Mouse (Mus musculus) lung, postnatal 25 days (tissue): ENCODE measurements at regions not wholly inside any gene's neighbourhood (a gene's known extent, or its start where the extent isn't known, plus 50 kb on each side); places are given as distances from the start of the nearest gene placed in this dataset.
"Not testable (repeated sequence)": the region's sequence is repeated elsewhere in the genome, so short reads cannot be mapped to it uniquely, and the experiment has no call there.

Experiments used
- DNase-seq: peaks from one replicate; pipeline ENCODE4 v3.0.0; 2022; ENCODE audit warnings: low spot score

- no peak for DNase-seq
Observed at GRCm38 (mm10) chr15:52406156-52406885, 1478.4 kb upstream of the Gm7489 start.

DNA sequence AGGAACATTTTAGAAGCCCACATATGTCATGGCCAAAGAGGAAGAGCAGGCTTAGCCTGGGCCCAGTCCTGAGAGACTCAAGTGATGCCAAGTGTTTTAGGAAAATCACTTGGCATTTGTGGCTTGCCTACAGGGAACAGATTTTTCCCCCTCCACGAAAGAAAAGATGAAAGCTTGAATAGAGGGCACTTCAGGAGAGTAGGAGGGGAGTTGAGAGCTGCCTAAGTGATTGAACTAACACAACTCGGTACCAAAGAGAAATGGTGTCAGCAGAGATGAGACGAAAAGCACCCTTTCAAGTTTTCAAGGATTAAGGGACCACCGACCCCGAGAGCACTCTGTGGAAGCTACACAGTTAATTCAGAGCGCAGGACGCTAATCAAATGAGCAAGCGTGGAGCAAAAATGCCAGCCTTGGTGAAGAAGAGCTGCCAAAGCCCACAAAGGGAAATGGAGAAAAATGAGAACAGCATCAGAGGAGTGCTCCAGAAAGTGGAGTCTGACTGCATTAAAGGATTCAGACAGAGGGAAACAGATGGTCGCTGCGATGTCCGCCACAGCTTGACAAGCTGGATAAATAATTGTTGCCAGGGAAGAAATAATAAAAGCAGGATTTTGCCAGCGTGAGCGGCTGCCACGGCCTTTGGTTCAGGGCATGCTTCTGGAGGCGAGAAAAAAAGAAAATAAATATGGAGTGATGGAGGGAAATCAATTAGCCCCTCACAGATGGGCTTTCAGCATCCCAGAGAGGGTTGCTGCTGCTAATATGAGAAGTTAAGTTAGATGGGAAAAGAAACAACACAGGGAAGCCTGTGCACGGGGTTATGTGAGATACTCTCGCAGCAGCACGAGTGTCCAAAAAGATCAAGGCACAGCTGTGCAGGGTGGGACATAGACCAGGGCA is 1471.6 kb upstream of the Gm7489 start:
- DNase-seq = no peak

DNA sequence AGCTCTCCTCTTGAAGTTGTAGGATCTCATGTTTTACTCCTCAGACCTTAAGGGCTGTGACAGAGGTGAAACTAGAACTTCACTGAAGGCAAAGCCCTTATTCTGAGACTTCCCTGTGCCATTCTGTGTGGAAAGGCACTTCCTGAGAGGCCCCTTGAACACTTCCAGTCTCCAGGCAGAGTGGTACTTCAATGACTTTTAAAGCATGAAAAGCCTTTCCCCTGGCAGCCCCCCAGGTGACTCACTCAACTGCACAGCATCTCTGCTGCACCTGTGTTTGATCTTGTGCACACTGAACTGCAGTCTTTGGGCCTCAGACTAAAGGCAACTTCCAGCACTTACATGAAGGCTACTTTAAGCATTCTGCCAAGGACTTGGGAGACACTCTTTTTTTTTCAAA is 1458.7 kb upstream of the Gm7489 start:
- DNase-seq = peak; percentile 72

- DNase-seq = no peak
Observed at GRCm38 (mm10) chr15:52430491-52431158, 1454.1 kb upstream of the Gm7489 start.

GRCm38 (mm10) chr15:52433639-52434038 is 1451.1 kb upstream of the Gm7489 start:
- DNase-seq = no peak

GRCm38 (mm10) chr15:52438403-52438802 is 1446.3 kb upstream of the Gm7489 start:
- DNase-seq = no peak

DNA sequence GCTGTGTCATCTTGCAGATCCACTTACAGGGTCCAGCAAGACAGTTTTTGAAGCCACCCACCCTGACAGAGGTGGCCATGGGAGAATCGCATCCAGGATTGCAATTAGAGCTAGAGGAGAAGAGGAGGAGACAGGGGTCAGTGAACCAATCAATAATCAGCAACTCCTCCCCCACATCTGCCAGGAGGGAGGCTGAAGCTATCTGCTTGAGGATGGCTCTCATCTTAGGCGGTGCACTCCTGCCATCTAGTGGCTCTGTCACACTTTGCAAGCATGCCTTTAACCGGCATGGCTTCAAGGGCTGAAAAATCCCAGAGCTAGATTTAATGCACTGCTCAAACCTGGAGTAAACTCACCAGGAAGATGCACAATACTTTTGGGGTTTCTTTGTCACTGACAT is 1425.9 kb upstream of the Gm7489 start:
- DNase-seq = peak; percentile 67

- no peak for DNase-seq
Observed at GRCm38 (mm10) chr15:52459315-52459714, 1425.4 kb upstream of the Gm7489 start.

DNA sequence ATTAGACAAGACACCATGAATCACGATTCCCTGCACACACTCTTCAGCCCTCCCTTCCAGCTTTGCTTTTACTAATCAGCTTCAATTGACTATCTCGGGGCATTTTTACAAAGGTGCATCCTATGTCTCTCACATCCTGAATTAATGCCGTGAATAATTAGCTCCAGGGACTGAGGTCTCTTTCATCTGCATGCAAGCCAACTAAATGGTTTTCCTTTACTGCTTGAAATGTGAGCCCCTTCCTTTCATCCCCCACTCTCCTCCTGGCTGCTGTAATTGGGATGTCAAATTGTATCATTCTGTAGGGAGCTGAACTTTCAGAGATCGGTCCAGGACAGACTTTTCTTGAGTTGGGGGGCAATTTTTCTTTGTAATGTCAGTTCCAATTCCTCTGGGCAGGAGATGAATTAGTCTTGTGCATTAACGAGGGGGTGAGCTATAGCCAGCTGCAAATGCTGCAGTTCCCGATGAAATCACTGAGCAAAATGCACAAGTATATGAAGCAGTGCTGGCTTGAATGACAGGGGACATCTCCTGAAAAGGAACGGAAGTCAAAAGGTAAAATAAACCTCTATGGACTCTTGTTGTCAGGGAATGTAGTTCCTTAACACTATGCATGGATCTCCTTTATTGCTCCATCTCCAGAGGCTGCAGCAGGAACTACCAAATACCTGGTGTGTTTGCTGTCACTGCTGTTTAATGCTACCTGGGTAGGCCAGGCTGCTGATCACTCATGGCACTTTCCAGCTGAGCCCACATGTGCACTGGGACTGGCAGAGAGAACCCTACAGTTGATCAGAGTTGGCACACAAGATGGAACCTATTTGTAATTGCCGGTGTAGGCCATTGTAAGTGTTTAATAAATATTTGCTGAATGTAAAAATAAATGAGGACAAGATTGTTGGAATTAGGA is 1420.2 kb upstream of the Gm7489 start:
- no peak for DNase-seq

DNA sequence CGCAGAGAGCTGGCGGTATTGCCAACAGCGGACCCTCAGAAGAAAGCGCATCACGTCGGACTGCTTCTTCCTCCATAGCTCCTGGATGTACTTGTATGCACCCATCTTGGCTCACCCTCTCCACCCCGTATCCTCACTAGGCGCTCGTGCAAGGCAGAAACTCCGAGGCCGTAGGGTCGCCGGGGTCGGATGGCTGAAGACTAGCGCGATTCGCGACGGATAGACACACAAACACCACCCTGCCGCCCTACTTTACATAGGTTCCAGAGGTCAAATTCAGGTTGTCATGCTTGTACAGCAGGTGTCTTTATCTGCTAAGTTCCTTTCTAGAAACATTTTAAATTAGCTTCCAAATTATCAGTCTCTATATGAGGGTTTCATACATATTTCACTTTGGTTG is 1406.6 kb upstream of the Gm7489 start:
- not testable (repeated sequence) for DNase-seq

- DNase-seq = no peak
Observed at GRCm38 (mm10) chr15:52480834-52481233, 1403.9 kb upstream of the Gm7489 start.

- DNase-seq = no peak
Observed at GRCm38 (mm10) chr15:52483598-52484165, 1401.0 kb upstream of the Gm7489 start.

- no peak for DNase-seq
Observed at GRCm38 (mm10) chr15:52484276-52484675, 1400.4 kb upstream of the Gm7489 start.

GRCm38 (mm10) chr15:52505278-52505831 is 1379.4 kb upstream of the Gm7489 start:
- DNase-seq = peak; percentile 14

DNA sequence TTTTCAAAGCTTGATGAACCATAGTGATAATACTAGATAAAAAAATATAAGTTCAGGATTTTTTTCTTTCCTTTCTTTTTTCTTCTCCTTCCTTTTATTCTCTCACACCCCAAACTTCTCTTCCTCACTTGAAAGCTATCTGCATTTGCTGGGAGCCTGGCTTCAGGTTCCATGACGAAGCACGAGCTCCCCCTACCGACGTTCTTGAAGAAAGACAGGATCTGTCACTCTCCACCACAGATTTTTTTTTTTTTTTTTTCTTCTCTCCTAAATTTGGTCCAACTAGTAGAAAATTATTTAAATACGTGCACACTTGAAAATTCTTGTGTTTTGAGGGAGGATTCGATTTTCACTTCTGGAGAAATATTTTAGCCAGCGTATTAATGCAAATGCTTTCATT is 1377.8 kb upstream of the Gm7489 start:
- peak; percentile 28 for DNase-seq

DNA sequence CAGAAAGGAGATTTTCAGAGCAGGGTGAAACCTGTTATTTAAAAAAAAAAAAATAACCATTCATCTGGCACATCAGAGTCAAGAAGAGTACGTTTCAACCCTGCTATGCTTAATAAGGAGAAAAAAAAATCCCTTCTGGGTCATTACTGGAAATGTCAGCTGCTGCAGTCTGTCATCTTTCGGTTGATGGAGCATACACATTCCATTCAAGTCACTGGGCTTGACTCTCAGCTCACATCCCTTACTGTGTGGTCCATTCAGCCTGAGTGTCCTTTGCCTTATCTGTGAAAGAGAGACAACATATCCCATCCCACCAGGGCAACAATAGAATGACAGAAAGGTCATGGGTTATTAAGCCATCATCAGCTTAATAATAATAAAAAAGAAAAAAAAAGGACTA is 1376.1 kb upstream of the Gm7489 start:
- DNase-seq = no peak

GRCm38 (mm10) chr15:52510137-52510536 is 1374.6 kb upstream of the Gm7489 start:
- no peak for DNase-seq

GRCm38 (mm10) chr15:52536594-52536993 is 1348.1 kb upstream of the Gm7489 start:
- DNase-seq = no peak

DNA sequence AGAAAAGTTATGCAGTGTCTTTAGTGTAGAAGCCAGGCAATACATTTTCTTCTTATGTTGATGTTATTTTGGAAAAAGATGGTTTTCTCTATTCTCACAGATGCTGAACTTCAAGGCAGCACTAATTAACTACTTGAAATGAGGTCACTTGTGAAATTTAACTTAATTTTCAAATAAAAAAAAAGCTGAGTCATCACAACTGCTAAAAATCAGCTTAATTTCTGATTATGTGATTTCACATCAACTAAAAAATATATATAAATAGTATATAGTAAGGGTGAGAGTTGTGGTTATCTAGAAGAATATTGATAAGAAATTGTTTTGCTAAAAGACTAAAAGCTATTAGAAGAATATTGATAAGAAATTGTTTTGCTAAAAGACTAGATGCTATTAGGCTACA is 1326.0 kb upstream of the Gm7489 start:
- DNase-seq = no peak

DNA sequence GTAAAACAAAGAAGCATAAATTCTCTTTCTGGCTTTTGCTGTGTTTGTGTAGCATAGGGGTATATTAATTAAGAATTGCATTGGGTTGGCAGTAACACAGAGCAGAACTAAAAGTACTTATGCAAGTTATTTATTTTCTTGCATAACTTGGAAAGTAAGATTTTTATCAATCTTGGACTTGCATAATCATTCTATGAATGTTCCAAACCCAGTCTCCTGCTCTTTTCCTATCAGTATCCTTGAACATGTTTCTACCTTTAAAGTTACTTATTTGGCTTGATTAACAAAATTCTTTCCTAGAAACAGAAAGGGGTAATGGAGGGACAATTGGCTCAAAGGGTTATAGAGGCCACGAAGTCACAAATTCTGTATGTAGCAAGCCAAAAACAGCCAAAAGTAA is 1320.6 kb upstream of the Gm7489 start:
- DNase-seq = no peak

- DNase-seq = no peak
Observed at GRCm38 (mm10) chr15:52565449-52565851, 1319.3 kb upstream of the Gm7489 start.
